Mouse (Mus musculus) common myeloid progenitor, adult 5-6 weeks (primary cell): ENCODE measurements around the gene S100a11. TPM values are rescaled to one million over a fixed set of nuclear protein-coding genes. Genes with fewer than 3 reads are reported as not detected.
"Not testable (repeated sequence)": the region's sequence is repeated elsewhere in the genome, so short reads cannot be mapped to it uniquely, and the experiment has no call there.

ENCODE experiments used
- ATAC-seq: replicated peaks from 2 replicates; pipeline ENCODE4 v1.8.0; 2016; ENCODE audit warnings: low read depth, mild to moderate bottlenecking, moderate TSS enrichment, inconsistent platforms; ENCODE audit not compliant: poor library complexity, severe bottlenecking
- total RNA-seq: library from RNA; stranded (forward); fragments of 200-1000, 187-1606 nt; gene quantifications from 2 replicates; pipeline ENCODE4 v1.2.3, GENCODE M21; 2017

Gene S100a11
- total RNA-seq, 1 experiment from 2014 or later = 46.0 TPM

- ATAC-seq = no peak
Observed at GRCm38 (mm10) chr3:93519856-93520329, 395 bp upstream of the S100a11 start.

GRCm38 (mm10) chr3:93521462-93522057, 1.3 kb downstream of the S100a11 start:
- peak; percentile 40; the same call in 1 of the 2 replicates for ATAC-seq

GRCm38 (mm10) chr3:93522611-93523010, 2.3 kb downstream of the S100a11 start:
- peak; percentile 33; the same call in 1 of the 2 replicates for ATAC-seq

DNA sequence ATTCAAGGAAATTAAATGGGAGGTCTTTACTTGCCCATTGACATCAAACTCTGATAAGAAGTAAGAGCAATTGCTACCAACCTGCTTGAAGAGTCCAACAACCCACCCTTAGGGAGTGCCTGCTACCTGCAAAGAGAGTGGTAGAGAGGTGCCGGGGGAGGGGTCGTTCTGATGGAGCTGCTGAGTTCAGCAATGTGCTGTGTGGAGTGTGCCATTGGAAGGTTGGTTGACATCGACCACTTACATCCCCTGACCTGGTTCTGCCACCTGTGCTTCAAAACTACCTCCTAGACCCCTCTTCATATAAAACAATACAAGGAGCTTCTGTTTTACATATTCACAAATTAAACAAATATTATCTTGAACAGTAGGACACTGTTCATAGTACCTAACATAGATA, 7.0 kb downstream of the S100a11 start:
- ATAC-seq = no peak

DNA sequence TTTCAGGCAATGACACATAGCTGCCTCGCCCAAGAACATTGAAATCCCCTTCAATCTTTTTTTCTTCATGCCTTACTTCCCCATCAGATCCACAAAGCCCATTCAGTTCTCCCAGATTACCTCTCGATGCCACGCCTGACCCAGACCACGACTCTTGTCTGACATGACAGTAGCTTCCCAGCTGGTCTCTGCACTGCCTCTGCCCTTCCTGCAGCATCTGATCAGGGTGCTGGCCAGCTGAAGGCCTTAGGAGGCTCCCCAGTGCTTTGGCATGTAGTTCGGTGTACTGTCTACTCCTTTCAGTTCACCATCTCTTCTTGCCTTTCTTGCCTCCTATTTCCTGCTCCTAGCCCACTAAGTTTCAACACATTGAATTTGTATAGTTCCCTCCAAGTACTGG, 8.5 kb downstream of the S100a11 start:
- no peak for ATAC-seq

DNA sequence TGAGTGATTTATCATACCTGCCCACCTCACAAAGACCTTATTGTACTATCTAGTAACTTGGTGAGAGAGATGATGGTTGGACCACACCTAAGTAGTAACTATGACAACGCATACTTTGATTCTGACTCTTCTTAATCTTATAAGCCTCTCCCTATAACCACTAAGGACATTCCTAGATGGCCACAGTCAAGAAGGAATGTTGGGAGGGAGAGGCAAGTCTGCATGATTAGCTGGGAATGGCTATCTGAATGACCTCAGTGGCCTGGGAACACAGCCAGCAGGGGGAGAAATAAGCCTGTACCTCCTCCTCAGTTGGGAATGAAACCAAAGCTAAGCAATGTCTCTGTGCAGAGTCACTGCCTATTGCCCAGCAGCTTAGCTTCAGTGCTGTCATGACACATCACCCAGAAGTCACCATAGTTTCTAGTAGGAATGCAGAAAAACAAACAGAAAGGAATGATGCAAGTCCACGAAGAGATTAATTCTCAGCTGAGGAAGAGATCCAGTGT, 16.8 kb downstream of the S100a11 start:
- 0 out of 2 replicates have a peak, but pooled peaks have one; percentile 47 for ATAC-seq

DNA sequence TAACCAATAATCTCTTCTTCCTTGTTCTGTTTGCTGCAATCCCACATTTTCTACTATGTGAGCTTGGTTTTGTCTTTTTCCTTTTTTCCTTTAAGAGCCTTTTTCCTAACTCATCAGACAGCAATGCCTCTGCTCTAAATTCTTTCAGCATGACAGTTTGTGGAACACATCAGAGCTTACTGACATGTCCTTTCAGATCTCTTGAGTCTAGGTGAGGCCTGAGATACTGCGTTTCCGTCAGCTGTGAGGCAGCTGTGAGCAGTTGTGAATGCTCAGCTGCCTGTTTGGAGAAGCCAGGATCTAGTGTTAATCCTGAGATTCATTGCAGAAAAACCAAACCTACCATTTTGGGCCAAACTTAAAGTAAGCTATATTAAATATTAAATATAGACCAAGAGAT, 18.2 kb downstream of the S100a11 start:
- ATAC-seq = no peak

GRCm38 (mm10) chr3:93541501-93541900, 21.2 kb downstream of the S100a11 start:
- no peak for ATAC-seq

DNA sequence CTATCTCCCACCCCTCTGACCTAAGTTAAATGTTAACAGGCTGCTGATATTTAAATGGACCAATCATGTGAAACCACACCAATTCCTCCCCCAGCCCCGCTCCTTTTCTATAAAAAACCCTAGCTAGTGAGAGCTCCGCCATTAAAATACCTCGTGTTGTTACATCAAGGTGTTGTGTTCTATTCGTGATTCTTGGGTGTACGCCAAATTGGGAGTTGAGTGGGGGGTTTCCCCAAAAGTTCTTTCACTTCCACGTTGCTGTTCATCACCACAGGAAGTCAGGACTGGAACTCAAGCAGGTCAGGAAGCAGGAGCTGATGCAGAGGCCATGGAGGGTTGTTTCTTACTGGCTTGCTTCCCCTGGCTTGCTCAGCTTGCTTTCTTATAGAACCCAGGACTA, 23.9 kb downstream of the S100a11 start:
- ATAC-seq = not testable (repeated sequence)

DNA sequence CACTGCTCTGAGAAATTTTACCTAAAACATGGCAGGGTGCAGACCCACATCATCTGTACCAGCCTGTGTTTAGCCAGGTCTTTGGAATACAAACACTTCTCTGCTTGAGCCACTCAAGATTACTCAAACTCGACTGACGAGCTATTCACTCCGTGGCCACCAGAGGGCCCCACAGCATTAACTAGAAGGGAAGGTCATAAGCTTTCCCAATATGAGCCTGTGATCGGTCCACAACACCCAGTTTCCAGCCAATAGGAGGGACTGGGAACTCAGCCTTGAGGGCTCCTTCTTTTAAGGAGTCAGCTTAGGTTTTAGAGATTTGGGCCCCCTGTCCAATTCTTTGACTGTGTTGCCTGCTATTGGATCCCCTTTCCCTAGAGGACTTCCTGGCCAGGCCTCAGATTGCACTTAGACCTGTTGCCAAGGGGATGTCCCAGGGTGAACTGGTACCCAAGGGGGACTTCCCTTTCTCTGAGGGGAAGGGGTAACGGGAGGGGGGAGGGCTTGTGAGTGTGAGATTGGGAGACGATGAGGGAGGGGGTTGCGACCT, 26.9 kb downstream of the S100a11 start:
- ATAC-seq = peak; percentile 65

GRCm38 (mm10) chr3:93547749-93548540, 27.7 kb downstream of the S100a11 start:
- ATAC-seq = no peak

DNA sequence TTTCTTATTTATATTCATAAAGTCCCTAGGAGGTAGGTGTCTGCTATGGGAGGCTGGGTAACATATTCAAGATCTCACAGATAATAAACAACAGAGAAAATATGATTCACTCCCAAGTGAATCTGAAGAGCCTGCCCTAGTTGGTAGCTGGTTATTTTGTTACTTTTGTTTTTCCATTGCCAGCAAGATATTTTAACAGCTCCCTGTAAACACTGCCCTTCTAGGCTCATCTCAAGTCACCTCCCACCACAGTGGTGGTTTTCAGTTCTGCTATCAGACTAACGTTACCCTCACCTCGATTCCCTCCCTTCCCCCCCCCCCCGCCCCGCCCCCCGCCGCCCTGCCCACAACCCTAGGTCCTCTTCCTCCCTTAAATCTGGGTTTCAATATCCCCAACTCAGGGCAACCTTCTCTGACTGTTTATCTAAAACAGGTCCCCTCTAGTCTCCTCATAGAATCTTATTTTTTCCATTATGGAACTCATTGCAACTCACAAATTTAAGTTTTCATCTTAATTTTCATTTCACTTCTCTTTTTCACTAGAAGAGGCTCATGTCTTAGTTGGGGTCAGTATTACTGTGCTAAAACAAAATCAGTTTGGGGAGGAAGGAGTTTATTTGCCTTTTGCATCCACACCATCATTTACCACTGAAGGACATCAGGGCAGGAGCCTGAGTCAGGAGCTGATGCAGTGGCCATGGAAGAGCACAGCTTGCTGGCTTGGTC, 28.4 kb downstream of the S100a11 start:
- ATAC-seq = 0 out of 2 replicates have a peak, but pooled peaks have one; percentile 5

GRCm38 (mm10) chr3:93549986-93550385, 29.7 kb downstream of the S100a11 start:
- peak; percentile 62 for ATAC-seq

DNA sequence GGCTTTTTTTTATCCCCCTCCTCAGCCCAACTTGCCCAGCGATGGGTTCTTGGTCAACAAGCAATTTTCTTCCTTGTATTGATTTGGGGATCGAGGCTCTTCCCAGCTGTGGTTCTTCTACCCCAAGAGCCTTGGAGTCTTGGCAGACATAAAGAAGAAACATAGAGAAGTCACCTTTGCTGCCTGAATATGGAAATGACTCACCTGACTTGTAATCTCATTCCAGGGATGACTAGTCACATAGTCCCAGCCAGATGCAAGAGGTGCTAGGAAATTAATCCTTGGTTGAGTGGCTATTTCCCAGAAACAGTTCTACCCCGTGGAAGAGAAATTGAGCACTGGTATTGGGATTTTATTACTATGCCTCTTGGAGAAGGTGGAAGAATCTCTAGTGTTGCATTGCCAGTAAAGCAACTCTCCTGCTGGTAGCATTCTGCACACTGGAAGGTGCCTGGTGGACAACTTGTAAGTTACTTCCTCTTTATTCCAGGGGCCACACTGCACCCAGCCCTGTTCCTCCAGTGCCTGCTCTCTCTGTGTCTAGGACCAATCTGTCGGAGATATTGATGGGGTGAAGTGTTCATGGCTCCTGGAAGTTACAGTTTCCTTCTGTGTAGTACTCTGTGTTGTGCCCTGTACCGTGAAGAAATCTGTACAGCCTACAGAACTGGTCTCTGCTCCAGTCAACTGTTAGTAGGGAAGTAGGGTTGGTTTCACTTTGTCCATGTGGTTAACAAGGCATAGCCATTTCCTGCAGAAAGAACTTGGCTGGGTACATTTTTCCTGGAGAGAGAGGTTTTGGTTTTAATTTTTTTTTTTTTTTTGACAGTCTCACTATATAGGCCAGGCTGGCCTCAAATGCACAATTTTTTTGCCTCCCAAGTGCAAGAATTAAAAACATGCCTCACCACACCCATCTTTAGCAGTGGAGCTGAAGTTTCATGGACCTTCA, 31.9 kb downstream of the S100a11 start:
- peak; percentile 46 for ATAC-seq

- ATAC-seq = no peak
Observed at GRCm38 (mm10) chr3:93553311-93553710, 33.0 kb downstream of the S100a11 start.

DNA sequence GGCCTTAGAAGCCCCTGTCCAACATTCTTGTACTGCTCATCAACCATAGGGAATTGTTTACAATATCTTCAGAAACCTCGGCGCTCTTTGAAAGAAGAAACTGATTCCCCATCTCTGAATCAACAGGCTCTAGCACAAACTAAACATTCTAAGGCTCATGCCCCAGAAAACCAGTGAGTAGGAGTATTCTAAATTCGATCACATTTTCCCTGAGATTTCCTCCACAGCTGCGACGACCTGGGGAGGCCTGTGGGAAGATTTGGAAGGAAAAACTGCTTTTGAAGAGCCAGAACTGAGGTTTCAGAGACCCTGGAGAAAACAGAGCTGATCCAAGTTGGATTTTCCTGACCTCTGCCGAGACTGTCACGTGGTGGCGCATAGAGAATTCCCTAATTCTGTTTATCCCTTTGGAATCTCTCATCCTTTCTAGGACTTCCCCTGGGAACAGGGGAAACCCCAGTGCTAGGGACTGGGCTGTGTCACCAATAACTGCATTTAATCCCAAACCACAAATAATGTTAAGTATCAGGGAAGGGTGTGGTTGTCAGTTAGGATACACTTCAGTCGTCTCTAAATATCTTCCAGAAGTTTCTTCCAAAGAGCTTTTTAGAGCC, 33.6 kb downstream of the S100a11 start:
- ATAC-seq = no peak

GRCm38 (mm10) chr3:93554379-93554980, 34.2 kb downstream of the S100a11 start:
- no peak for ATAC-seq
